8 mouse cellular contexts compared by ENCODE assay signal in genomic region chr7:130645994-130646761, GRCm38 (mm10).
DNase-seq lines count a peak whose midpoint lies in the region.

No protein-coding gene starts in this region.

- peak overlapping the region; percentile 75 for H3K4me3 ChIP-seq in heart, embryonic 10.5 days

- peak overlapping the region; percentile 98 for H3K27ac ChIP-seq in heart, embryonic 10.5 days

- H3K27me3 ChIP-seq in heart, embryonic 10.5 days (ENCODE audit: insufficient read depth, poor library complexity, severe bottlenecking), result no peaks in the 10 kb centered on the region

- WGBS in heart, embryonic 10.5 days, result under 1% methylated on average over 55 of the region's 55 CpGs

- H3K4me1 ChIP-seq in heart, embryonic 10.5 days, result peaks cover 56% of the 10 kb centered on the region

- H3K36me3 ChIP-seq in heart, embryonic 10.5 days, result no peaks in the 10 kb centered on the region

- peak; percentile 15 for DNase-seq in right cerebral cortex, postnatal 25 days
- no peak for DNase-seq in right cerebral cortex, adult 18-20 months
- peak; percentile 88 for DNase-seq in embryo, embryonic 9.5 days (ENCODE audit: extremely low spot score)
- peak; percentile 93 for DNase-seq in heart, embryonic 10.5 days (ENCODE audit: low spot score)
- peak; percentile 87 for DNase-seq in kidney, adult 9 months
- peak; percentile 82 for DNase-seq in lung, postnatal 14 days
- peak; percentile 86 for DNase-seq in ovary, postnatal 36 days (ENCODE audit: low spot score)
- DNase-seq in urinary bladder, postnatal 25 days (ENCODE audit: low spot score), result peak; percentile 71

- H3K9me3 ChIP-seq in heart, embryonic 10.5 days, result no peaks in the 10 kb centered on the region
